Mouse (Mus musculus) C2C12 (cell line): Measurements from ENCODE around the gene Tnr.

Experiments
- CEBPB ChIP-seq: IDR thresholded peaks from one replicate; pipeline ENCODE4 v1.6.1; 2011; ENCODE audit warnings: low read depth, mild to moderate bottlenecking, control low read depth, moderate library complexity
- CTCF ChIP-seq: IDR thresholded peaks from one replicate; pipeline ENCODE4 v1.5.1; 2011; ENCODE audit not compliant: control insufficient read depth, insufficient read depth, insufficient read length
- FOSL1 ChIP-seq: IDR thresholded peaks from one replicate; pipeline ENCODE4 v1.8.0; 2011; ENCODE audit warnings: mild to moderate bottlenecking, low read length; ENCODE audit not compliant: poor library complexity, insufficient read depth, severe bottlenecking
- MAX ChIP-seq: IDR thresholded peaks from one replicate; pipeline ENCODE4 v1.6.1; 2011; ENCODE audit warnings: mild to moderate bottlenecking, control low read depth
- MYOD1 ChIP-seq: IDR thresholded peaks from one replicate; pipeline ENCODE4 v1.6.1; 2011; ENCODE audit warnings: low read depth; ENCODE audit not compliant: control insufficient read depth, insufficient read length
- USF1 ChIP-seq: IDR thresholded peaks from one replicate; pipeline ENCODE4 v1.6.1; 2011; ENCODE audit warnings: low read depth, mild to moderate bottlenecking, control low read depth, moderate library complexity

GRCm38 (mm10) chr1:159551036-159551435 is 27.5 kb downstream of the Tnr start:
- TF ChIP-seq CTCF, result no peak
- no peak for TF ChIP-seq MAX
- no peak for TF ChIP-seq FOSL1
- no peak for TF ChIP-seq CEBPB
- no peak for TF ChIP-seq USF1
- no peak for TF ChIP-seq MYOD1
